Mouse (Mus musculus) heart, embryonic 14.5 days (tissue): ENCODE data around the gene Gad2. TPM values are rescaled to one million over a fixed set of nuclear protein-coding genes. Genes with fewer than 3 reads are reported as not detected.
"Not testable (repeated sequence)": the region's sequence is repeated elsewhere in the genome, so short reads cannot be mapped to it uniquely, and the experiment has no call there.

Source experiments
- ATAC-seq: fragments of 200-750 bp; cut with Nextera tagmentation; 2 replicates; pipeline ENCODE4 v1.8.0; 2017; ENCODE audit warnings: low read depth, moderate TSS enrichment; ENCODE audit not compliant: insufficient number of reproducible peaks, insufficient read depth, low FRiP score
- H3K27ac ChIP-seq, 2 experiments: fragments of 200-500 bp in 1 of 2; fragments of 300-500 bp in 1 of 2; sonication (generic) in 1 of 2; replicated peaks in 1 of 2; 2 replicates each; pipeline ENCODE4 v1.5.1; 2012 to 2014; ENCODE audit warnings: low read depth in 2 of 2, low read length in 2 of 2, control low read depth in 1 of 2, mild to moderate bottlenecking in 1 of 2, mixed read lengths in 1 of 2; ENCODE audit not compliant: control insufficient read depth in 1 of 2, insufficient read depth in 1 of 2
- H3K27me3 ChIP-seq: fragments of 300-500 bp; sonication (generic); 2 replicates; pipeline ENCODE4 v1.6.1; 2014; ENCODE audit warnings: mild to moderate bottlenecking, low read length, control low read depth; ENCODE audit not compliant: control insufficient read depth, insufficient read depth
- H3K36me3 ChIP-seq: fragments of 300-500 bp; sonication (generic); 2 replicates; pipeline ENCODE4 v1.6.1; 2014; ENCODE audit warnings: mild to moderate bottlenecking, control low read depth, low read length, mixed read lengths; ENCODE audit not compliant: control insufficient read depth, insufficient read depth
- H3K4me1 ChIP-seq, 2 experiments: fragments of 200-500 bp in 1 of 2; fragments of 300-500 bp in 1 of 2; sonication (generic) in 1 of 2; 2 replicates each; pipeline ENCODE4 v1.6.1; 2012 to 2014; ENCODE audit warnings: low read length in 2 of 2, control low read depth in 1 of 2, mixed read lengths in 1 of 2; ENCODE audit not compliant: control insufficient read depth in 2 of 2, insufficient read depth in 2 of 2
- H3K4me2 ChIP-seq: fragments of 300-500 bp; sonication (generic); 2 replicates; pipeline ENCODE4 v1.6.1; 2014; ENCODE audit warnings: mild to moderate bottlenecking, low read length
- H3K4me3 ChIP-seq, 2 experiments: fragments of 200-500 bp in 1 of 2; fragments of 300-500 bp in 1 of 2; sonication (generic) in 1 of 2; 2 replicates each; pipeline ENCODE4 v1.5.1; 2012 to 2014; ENCODE audit warnings: low read length in 2 of 2, mild to moderate bottlenecking in 2 of 2, control low read depth in 1 of 2, low read depth in 1 of 2, moderate library complexity in 1 of 2; ENCODE audit not compliant: control insufficient read depth in 1 of 2, insufficient read depth in 1 of 2
- H3K9ac ChIP-seq: fragments of 300-500 bp; sonication (generic); 2 replicates; pipeline ENCODE4 v1.6.1; 2014; ENCODE audit warnings: mild to moderate bottlenecking, low read length
- H3K9me3 ChIP-seq: fragments of 300-500 bp; sonication (generic); 2 replicates; pipeline ENCODE4 v1.6.1; 2016; ENCODE audit warnings: low read length, control low read depth; ENCODE audit not compliant: control insufficient read depth
- WGBS: fragments of 180-500 bp; shearing (Covaris S2); extraction: QIAGEN DNeasy Blood & Tissue Kit; methylation state at CpG from one replicate; pipeline ENCODE4 v1.1.7; 2014; 5-methylcytosine and 5-hydroxymethylcytosine counted together
- polyA plus RNA-seq: library from polyadenylated mRNA; unstranded; fragments of >200 nt; fragmentation: Nextera tagmentation; extraction: Ambion mirVana; gene quantifications from 2 replicates; pipeline ENCODE4 v1.2.1, GENCODE M21; 2014

The Gad2 gene
- polyA plus RNA-seq, result 0.11 and 0.68 TPM in 2 replicates

GRCm38 (mm10) chr2:22621828-22622731, at the start of gene Gad2:
TSS of gene Gad2 (plus strand) at chr2:22622205.
- no peaks in the 10 kb centered on the region for H3K36me3 ChIP-seq
- no peak within 1 kb of the TSS for H3K27ac ChIP-seq
- peak within 1 kb of the TSS; percentile 80 for H3K4me2 ChIP-seq
- ATAC-seq, result peak; percentile 73; the same call in 1 of the 2 replicates
- WGBS, result under 1% methylated on average over 53 of the region's 55 CpGs
- H3K9me3 ChIP-seq, result no peaks in the 10 kb centered on the region
- H3K4me3 ChIP-seq, result peak within 1 kb of the TSS; percentile 24 to 43
- H3K9ac ChIP-seq, result no peak within 1 kb of the TSS
- H3K27me3 ChIP-seq, result peaks cover 98% of the 10 kb centered on the region
- H3K4me1 ChIP-seq, result peaks cover 4 to 17% of the 10 kb centered on the region in 2 experiments; a peak in 3 of 4 replicates

GRCm38 (mm10) chr2:22587469-22588169, 34.4 kb upstream of the Gad2 start:
- not testable (repeated sequence) for H3K36me3 ChIP-seq, H3K4me2 ChIP-seq, H3K9ac ChIP-seq, H3K9me3 ChIP-seq, H3K4me1 ChIP-seq, H3K27me3 ChIP-seq, H3K4me3 ChIP-seq, H3K27ac ChIP-seq
- peak; percentile 82 for ATAC-seq
- 74% methylated on average over 13 of the region's 14 CpGs for WGBS

GRCm38 (mm10) chr2:22588170-22588541, 33.8 kb upstream of the Gad2 start:
- not testable (repeated sequence) for H3K27me3 ChIP-seq, H3K9ac ChIP-seq, H3K27ac ChIP-seq, H3K4me3 ChIP-seq, H3K4me2 ChIP-seq, H3K4me1 ChIP-seq, H3K36me3 ChIP-seq, H3K9me3 ChIP-seq
- peak; percentile 41 for ATAC-seq
- 78% methylated on average over 5 of the region's 5 CpGs for WGBS

- not testable (repeated sequence) for H3K9me3 ChIP-seq, H3K27ac ChIP-seq, H3K4me3 ChIP-seq, H3K36me3 ChIP-seq, H3K9ac ChIP-seq, H3K4me2 ChIP-seq, H3K4me1 ChIP-seq, H3K27me3 ChIP-seq
- ATAC-seq, result peak; percentile 92
- 54% methylated on average over 12 of the region's 12 CpGs for WGBS
Measured at GRCm38 (mm10) chr2:22588673-22589381, 33.2 kb upstream of the Gad2 start.

- not testable (repeated sequence) for H3K9me3 ChIP-seq, H3K27ac ChIP-seq, H3K27me3 ChIP-seq, H3K4me2 ChIP-seq, H3K4me3 ChIP-seq, H3K36me3 ChIP-seq, H3K4me1 ChIP-seq, H3K9ac ChIP-seq
- ATAC-seq, result peak; percentile 89
- 82% methylated on average over 16 of the region's 17 CpGs for WGBS
Measured at GRCm38 (mm10) chr2:22589382-22590205, 32.4 kb upstream of the Gad2 start.

GRCm38 (mm10) chr2:22590206-22590490, 31.9 kb upstream of the Gad2 start:
- no peak overlapping the region for H3K27ac ChIP-seq
- no peaks in the 10 kb centered on the region for H3K4me1 ChIP-seq
- ATAC-seq, result no peak
- H3K27me3 ChIP-seq, result no peaks in the 10 kb centered on the region
- no peaks in the 10 kb centered on the region for H3K36me3 ChIP-seq
- no peak overlapping the region for H3K4me2 ChIP-seq
- no peak overlapping the region for H3K9ac ChIP-seq
- H3K9me3 ChIP-seq, result no peaks in the 10 kb centered on the region
- H3K4me3 ChIP-seq, result no peak overlapping the region

GRCm38 (mm10) chr2:22617951-22618350, 4.1 kb upstream of the Gad2 start:
- no peak for ATAC-seq
- Histone ChIP-seq H3K4me1 (peaks cover 0 to 7% of the 10 kb centered on the region in 2 experiments; a peak in 3 of 4 replicates), H3K9ac (no peak overlapping the region), H3K36me3 (no peaks in the 10 kb centered on the region), H3K9me3 (peaks cover 5% of the 10 kb centered on the region; the same call in 1 of the 2 replicates), H3K27ac (no peak overlapping the region), H3K4me3 (no peak overlapping the region), H3K4me2 (no peak overlapping the region), H3K27me3 (peaks cover 60% of the 10 kb centered on the region)
- 5% methylated on average over 9 of the region's 9 CpGs for WGBS
